Mouse (Mus musculus) liver, embryonic 14.5 days (tissue): ENCODE data around the gene Tsc22d1. TPM values are rescaled to one million over a fixed set of nuclear protein-coding genes. Genes with fewer than 3 reads are reported as not detected.

Experiments
- ATAC-seq: fragments of 200-750 bp; cut with Nextera tagmentation; 2 replicates; pipeline ENCODE4 v1.8.0; 2017; ENCODE audit warnings: moderate number of reproducible peaks, mild to moderate bottlenecking, moderate library complexity; ENCODE audit not compliant: insufficient read depth
- DNase-seq, 3 experiments: peaks; one replicate each; pipeline ENCODE4 v3.0.0-alpha.2; 2012 to 2013; ENCODE audit warnings: low read depth in 3 of 3, low spot score in 3 of 3
- H3K27ac ChIP-seq: fragments of 300-500 bp; sonication (generic); 2 replicates; pipeline ENCODE4 v1.5.1; 2014; ENCODE audit warnings: moderate library complexity, mild to moderate bottlenecking, control low read depth, inconsistent platforms
- H3K27me3 ChIP-seq: fragments of 300-500 bp; sonication (generic); 2 replicates; pipeline ENCODE4 v1.6.1; 2014; ENCODE audit warnings: mild to moderate bottlenecking, low read length, moderate library complexity; ENCODE audit not compliant: control insufficient read depth, insufficient read depth
- H3K36me3 ChIP-seq: fragments of 300-500 bp; sonication (generic); replicated peaks from 2 replicates; pipeline ENCODE4 v1.6.1; 2014; ENCODE audit warnings: low read depth; ENCODE audit not compliant: control insufficient read depth, insufficient read depth
- H3K4me1 ChIP-seq, 2 experiments: fragments of 200-500 bp in 1 of 2; fragments of 300-500 bp in 1 of 2; sonication (generic) in 1 of 2; replicated peaks; 2 replicates each; pipeline ENCODE4 v1.6.1; 2012 to 2014; ENCODE audit warnings: antibody characterized with exemption in 1 of 2, inconsistent platforms in 1 of 2, low read length in 1 of 2; ENCODE audit not compliant: control insufficient read depth in 2 of 2, insufficient read depth in 2 of 2
- H3K4me2 ChIP-seq: fragments of 300-500 bp; sonication (generic); 2 replicates; pipeline ENCODE4 v1.6.1; 2014; ENCODE audit warnings: low read depth, mild to moderate bottlenecking, control low read depth, moderate library complexity
- H3K4me3 ChIP-seq, 2 experiments: fragments of 200-500 bp in 1 of 2; fragments of 300-500 bp in 1 of 2; sonication (generic) in 1 of 2; 2 replicates each; pipeline ENCODE4 v1.5.1; 2012 to 2014; ENCODE audit warnings: low read depth in 2 of 2, low read length in 2 of 2, mild to moderate bottlenecking in 2 of 2, control low read depth in 1 of 2, inconsistent platforms in 1 of 2, moderate library complexity in 1 of 2; ENCODE audit not compliant: insufficient read depth in 1 of 2
- H3K9ac ChIP-seq: fragments of 300-500 bp; sonication (generic); replicated peaks from 2 replicates; pipeline ENCODE4 v1.6.1; 2014; ENCODE audit warnings: mild to moderate bottlenecking, control low read depth, moderate library complexity
- H3K9me3 ChIP-seq: fragments of 300-500 bp; sonication (generic); 2 replicates; pipeline ENCODE4 v1.6.1; 2016; ENCODE audit warnings: low read length, mixed read lengths; ENCODE audit not compliant: control insufficient read depth
- CTCF ChIP-seq: IDR thresholded peaks from 2 replicates; pipeline ENCODE4 v1.5.1; 2016; ENCODE audit warnings: antibody characterized with exemption, low read depth, control low read depth
- EP300 ChIP-seq: IDR thresholded peaks from 2 replicates; pipeline ENCODE4 v1.6.1; 2016; ENCODE audit warnings: antibody characterized with exemption, low read depth
- WGBS: fragments of 180-500 bp; shearing (Covaris S2); extraction: QIAGEN DNeasy Blood & Tissue Kit; methylation state at CpG from one replicate; pipeline ENCODE4 v1.1.7; 2014; ENCODE audit not compliant: insufficient replicate concordance; 5-methylcytosine and 5-hydroxymethylcytosine counted together
- polyA plus RNA-seq, 2 experiments: library from polyadenylated mRNA; depleted of rRNA in 1 of 2; stranded (reverse) in 1 of 2; unstranded in 1 of 2; fragments of >200 nt; fragmentation: Nextera tagmentation in 1 of 2; extraction: Ambion mirVana in 1 of 2; gene quantifications; 2 replicates each; pipeline versions ENCODE4 v1.2.1 to v1.2.3; 2012 to 2014

The Tsc22d1 gene
- polyA plus RNA-seq, 2 experiments = 61.3 to 115 TPM

- WGBS = 2% methylated on average over 67 of the region's 67 CpGs
- peak overlapping the region; percentile 44 to 54 for H3K4me3 ChIP-seq
- ATAC-seq (peak; percentile 48), DNase-seq (no peak)
- TF ChIP-seq EP300 (no peak), CTCF (no peak; the same call in 1 of the 2 replicates)
- H3K9me3 ChIP-seq = no peaks in the 10 kb centered on the region
- peaks cover 0 to 10% of the 10 kb centered on the region in 2 experiments; a peak in 1 of 4 replicates for H3K4me1 ChIP-seq
- H3K9ac ChIP-seq = peak overlapping the region; percentile 16; the same call in 1 of the 2 replicates
- peaks cover 33% of the 10 kb centered on the region for H3K27me3 ChIP-seq
- no peaks in the 10 kb centered on the region for H3K36me3 ChIP-seq
- H3K27ac ChIP-seq = no peak overlapping the region
- H3K4me2 ChIP-seq = peak overlapping the region; percentile 84
Measured at GRCm38 (mm10) chr14:76556031-76556851, 141.5 kb downstream of the Tsc22d1 start.

GRCm38 (mm10) chr14:76556852-76557208 is 142.1 kb downstream of the Tsc22d1 start, which contains the start of gene Serp2:
Gene Serp2 (minus strand): TSS chr14:76556889.
- no peaks in the 10 kb centered on the region for H3K9me3 ChIP-seq
- H3K4me3 ChIP-seq = peak within 1 kb of the TSS; percentile 44 to 54
- no peaks in the 10 kb centered on the region for H3K36me3 ChIP-seq

More at GRCm38 (mm10) chr14:76556852-76557208, 142.1 kb downstream of the Tsc22d1 start, which contains the start of gene Serp2:
- ATAC-seq (peak; percentile 14; the same call in 1 of the 2 replicates), DNase-seq (no peak)
- Histone ChIP-seq H3K27ac (no peak within 1 kb of the TSS), H3K9ac (peak within 1 kb of the TSS; percentile 16; the same call in 1 of the 2 replicates), H3K4me2 (peak within 1 kb of the TSS; percentile 84), H3K27me3 (peaks cover 33% of the 10 kb centered on the region), H3K4me1 (peaks cover 0 to 11% of the 10 kb centered on the region in 2 experiments; a peak in 1 of 4 replicates)
- 6% methylated on average over 17 of the region's 17 CpGs for WGBS
- TF ChIP-seq CTCF = no peak
- TF ChIP-seq EP300 = no peak

Other genes starting within 250 kb of the Tsc22d1 start
- 0.31 and 0.63 TPM in 2 replicates for gene Serp2, start 141.9 kb downstream of the Tsc22d1 start, polyA plus RNA-seq (2012; rRNA removed)
- gene Serp2, start 141.9 kb downstream of the Tsc22d1 start, polyA plus RNA-seq (2014; fragmentation: Nextera tagmentation; extraction: Ambion mirVana) = 1.3 and 1.7 TPM in 2 replicates